Mouse (Mus musculus) layer of hippocampus, postnatal 25 days (tissue): ENCODE results near the gene Helz. TPM values are rescaled to one million over a fixed set of nuclear protein-coding genes. Genes with fewer than 3 reads are reported as not detected.
"Not testable (repeated sequence)": the region's sequence is repeated elsewhere in the genome, so short reads cannot be mapped to it uniquely, and the experiment has no call there.

Experiments used
- DNase-seq, 2 experiments: peaks; one replicate each; pipeline ENCODE4 v3.0.0; 2022; ENCODE audit warnings: mixed read lengths in 2 of 2, low spot score in 1 of 2; ENCODE audit errors: extremely low spot score in 1 of 2
- total RNA-seq, 2 experiments: library from RNA; stranded (reverse); gene quantifications; 2 replicates each; pipeline ENCODE4 v1.2.3; 2021

Helz gene
- total RNA-seq: 10 to 100 TPM; 39.7 to 44.4 TPM

DNA sequence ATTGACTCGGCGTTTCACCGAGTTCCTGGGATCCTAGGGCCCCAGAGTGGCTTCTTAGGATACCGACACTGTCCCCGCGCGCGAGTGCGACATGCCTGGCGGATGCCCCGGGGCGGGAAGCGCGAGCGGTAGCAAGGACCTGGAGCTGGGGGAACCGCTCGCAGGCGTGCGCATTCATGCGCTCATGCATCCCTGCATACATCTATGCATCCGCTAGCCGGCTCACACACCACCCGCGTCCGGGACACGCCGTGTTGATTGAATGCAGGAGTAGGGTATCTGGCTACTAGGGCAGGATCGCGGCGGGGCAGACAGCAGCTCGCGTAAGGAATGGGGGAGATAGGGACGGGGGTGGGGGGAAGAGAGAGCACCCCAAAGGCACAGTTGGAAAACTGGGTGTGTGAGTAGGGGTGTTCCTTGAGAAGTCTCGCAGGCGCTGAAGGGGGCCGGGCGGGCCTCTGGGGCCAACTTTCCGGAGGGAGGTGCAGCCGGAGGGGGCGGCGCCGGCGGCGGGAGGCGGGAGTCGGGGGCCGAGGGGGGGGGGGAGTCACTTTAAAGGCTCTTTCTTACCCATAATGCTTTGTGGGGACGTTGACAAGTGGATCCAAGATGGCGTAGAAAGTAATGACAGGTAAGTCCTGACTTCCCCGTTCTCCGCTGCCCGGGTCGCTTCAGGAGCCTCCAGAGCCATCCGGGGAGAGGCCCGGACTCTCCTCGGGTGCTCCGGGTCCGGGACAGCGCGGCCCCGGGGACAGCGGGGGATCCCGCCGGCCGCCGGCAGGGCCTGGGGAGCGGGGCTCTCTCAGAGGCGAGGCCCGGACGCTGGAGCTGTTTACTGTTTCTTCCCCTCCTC is at the start of gene Helz:
Gene Helz, plus strand, starts transcription at position 580 of the 853 bp plus-strand sequence.
- DNase-seq: peak; percentile 47 to 52

DNA sequence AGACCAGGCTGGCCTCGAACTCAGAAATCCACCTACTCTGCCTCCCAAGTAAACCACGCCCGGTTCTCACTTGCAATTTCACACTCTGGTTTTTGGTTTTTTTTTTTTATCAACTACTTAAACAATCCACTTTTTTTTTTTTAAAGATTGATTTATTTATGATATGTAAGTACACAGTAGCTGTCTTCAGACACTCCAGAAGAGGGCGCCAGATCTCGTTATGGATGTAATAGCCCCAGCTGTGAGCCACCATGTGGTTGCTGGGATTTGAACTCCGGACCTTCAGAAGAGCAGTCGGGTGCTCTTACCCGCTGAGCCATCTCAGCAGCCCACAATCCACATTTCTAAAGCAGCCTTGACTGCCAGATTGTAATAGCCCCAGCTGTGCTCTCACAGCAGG is 44.9 kb upstream of the Helz start:
- no peak for DNase-seq

DNA sequence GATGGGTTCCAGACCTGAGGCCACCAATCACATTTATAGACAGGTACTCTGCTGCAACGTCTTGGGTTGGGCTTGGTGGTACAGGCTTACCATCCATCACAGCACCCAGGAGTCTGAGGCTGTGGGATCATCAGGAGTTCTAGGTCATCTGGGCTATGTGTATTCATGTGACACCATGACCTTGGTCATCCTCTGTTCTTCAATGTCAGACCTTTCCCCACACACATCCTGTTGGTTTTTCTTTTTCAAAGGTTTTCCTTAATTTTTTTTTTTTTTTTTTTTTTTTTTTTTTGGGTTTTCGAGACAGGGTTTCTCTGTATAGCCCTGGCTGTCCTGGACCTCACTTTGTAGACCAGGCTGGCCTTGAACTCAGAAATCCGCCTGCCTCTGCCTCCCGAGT is 43.4 kb upstream of the Helz start:
- not testable (repeated sequence) for DNase-seq

DNA sequence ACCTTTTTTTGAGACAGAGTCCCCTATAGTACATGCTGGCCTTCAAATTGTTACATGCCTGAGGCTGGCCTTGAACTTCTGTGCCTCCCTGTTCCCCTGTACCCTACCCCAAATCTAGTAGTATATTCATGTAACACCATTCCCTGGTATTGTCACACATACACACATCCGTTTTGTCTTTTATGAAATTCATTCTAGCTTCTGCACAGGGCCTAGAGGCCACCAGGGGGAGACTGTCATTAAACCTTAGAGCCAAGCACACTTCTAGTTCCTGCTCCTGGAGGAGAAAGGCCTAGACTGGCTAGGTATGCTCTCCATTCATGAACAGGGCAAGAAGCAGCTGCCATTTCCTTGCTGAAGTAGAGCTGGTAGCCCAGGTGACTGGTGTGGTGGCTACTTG is 41.5 kb upstream of the Helz start:
- DNase-seq: no peak

DNA sequence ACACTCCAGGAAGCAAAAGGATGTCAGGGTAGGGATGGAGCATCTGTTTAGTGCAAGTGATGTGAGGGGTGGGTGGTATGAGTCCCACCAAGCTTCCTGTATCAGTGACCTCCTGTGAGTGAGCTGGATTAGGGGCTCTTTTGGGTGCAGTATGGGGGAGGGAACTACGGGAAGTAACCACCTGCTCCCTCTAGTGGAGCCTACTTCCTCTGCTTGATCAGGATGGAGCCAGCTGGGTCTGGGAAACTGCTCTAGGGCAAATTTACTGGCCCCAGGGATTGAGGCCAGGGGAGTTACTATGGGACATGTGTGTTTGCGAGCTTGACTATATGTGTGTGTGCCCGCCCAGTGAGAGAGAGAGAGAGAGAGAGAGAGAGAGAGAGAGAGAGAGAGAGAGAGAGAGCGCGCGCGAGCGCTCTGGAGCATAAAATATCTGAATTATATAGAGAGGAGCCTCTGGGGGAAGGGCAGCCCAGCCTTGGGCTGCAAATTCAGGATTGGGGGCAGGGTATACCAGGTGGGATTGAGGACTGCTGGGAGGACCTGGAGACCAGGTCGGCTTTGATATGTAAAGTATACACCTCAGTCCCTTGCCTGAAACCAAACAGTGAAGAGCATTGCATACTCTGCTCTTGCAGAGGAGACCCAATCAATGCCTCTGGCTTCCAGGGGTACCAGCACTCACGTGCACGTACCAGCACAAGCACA is 37.9 kb upstream of the Helz start:
- DNase-seq: no peak

DNA sequence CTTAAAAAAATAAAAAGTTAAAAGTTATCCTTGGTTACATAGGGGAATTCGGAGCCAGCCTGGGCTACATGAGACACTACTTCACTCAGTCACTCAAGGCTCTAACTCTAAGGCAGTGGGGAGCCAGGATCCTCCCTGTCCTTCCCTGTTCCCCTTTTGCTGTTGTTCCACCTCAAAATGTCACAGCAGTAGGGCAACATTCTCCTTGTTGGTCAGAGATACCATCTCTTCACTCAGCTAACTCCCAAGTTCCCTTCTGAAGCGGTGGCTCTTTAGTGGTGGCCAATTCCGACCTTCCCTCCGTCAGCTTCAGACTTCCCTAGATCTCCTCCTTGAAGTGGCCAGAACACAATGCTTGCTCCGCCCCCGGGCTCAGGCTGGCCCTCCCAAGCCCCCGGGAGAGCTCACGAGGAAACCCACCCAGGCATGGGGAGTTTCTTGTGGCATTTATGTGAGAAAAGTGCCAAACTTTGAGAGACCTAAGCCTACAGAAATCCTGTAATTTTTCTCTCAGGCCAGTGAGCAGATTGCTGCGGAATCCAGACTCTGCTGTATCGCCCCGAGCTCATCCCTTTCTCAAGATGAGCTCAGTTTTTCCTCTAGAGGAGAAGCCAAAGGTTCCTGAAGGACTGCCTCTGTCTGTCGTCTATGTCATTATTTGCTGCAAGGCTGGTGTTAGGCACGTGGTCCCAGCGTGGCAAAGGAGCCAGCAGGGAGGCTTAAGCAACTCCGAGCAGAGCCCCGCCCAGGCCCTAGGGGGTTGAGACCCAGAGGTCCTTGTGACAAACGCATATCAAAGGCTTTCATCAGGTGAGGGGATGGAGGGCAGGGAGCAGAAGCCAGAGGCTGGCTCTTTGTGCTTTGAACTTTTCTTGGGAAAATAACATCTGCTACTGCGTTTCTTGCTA is 37.1 kb upstream of the Helz start:
- DNase-seq: no peak

DNA sequence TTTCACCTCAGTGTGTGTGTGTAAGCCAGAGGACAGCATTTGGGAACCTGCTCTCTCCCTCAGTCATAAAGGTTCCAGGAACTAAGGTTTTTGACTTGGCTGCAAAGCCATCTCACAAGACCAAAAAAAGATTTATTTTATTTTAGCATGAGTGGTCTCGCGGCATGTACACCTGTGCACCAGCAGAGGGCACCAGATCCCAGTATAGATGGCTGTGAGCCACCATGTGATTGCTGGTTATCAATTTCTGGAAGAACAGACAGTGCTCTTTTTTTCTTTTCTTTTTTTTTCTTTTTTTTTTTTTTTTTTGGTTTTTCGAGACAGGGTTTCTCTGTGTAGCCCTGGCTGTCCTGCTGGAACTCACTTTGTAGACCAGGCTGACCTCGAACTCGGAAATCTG is 35.8 kb upstream of the Helz start:
- peak; percentile 43 to 78 for DNase-seq

DNA sequence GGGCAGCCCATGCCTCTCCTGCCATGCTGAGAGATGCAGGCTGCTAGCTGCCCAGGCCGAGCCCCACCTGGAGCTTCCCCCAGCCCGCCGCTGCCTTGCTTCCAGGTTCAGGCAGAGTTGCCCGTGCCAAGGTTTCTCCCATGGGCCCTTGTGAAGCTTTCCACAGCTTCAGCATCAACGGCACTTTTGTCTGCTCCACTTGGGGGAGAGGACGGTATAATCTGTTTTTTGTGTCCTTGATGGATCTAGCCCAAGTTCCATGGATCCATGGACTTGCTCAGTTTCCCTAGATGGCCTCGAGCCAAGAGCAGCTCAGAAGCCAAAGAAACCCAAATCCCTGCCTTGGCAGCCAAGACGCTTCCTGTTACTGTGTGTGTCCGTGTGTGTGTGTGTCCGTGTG is 34.7 kb upstream of the Helz start:
- DNase-seq: no peak

DNA sequence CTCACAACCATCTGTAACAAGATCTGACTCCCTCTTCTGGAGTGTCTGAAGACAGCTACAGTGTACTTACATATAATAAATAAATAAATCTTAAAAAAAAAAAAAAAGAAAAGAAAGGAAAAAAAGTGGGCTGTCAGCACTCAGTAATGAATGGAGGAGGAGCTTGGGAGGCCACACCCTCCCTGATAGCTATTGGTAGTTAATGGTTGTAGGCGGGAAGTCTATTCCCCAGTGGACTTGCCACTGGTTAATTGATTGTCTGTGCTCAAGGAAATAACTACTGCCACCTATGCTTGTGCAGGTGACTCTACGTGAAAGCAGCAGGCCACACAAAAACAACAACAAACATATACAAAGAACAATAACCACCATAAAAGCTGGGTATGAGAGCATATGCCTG is 31.3 kb upstream of the Helz start:
- no peak for DNase-seq

DNA sequence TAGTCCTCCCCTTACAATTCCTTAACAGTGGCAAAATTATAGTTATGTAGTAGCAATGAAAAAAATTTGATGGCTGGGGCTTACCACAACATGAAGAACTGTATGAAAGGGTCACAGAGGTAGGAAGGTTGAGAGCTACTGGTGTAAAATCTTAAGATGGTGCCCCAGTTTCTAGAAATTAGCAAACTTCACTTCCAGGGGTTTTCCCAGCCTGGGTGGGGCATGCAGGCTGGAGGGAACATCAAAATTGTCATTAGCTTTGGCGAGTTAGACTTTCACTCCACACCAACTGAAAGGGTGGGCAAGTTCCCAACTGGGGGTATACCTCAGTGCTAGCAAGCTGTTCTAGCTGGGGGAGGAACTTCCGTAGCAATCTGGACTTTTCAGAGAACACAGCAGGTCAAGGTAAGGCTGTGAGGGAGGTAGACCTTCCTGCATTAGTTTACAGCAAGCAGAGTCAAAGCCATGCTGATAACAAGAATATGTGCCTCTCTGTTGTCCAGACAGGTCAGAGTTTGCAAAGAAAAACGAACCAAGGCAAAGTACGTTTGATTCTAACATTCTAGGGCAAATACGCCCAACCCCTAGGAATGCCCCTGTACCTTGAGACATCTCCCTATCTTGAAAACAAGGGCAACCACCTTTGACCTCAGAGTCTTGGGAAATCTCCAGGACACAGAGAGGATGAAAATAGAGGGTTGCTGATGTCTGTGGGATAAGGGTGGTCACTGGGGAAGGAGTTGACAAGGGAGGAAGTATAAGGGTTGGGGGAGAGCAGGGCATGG is 28.9 kb upstream of the Helz start:
- no peak for DNase-seq

DNA sequence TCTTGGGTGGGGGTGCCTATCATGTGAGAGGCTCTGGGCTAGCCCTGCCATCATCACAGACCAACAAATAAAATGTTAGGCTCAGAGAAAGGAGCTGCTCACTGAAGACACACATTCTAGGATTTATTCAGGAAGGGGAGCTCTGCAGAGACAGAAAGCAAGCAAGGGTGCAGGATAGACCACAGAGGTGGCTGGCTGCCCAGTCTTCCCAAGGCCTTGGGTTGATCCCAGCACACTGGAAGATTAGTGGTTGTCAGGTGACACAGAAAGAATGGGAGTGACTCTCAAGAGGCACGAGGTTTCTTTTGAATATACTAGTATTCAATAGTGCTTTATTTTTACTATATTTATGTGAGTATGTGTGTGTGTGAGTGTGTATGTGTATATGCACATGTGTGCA is 26.6 kb upstream of the Helz start:
- DNase-seq: no peak

DNA sequence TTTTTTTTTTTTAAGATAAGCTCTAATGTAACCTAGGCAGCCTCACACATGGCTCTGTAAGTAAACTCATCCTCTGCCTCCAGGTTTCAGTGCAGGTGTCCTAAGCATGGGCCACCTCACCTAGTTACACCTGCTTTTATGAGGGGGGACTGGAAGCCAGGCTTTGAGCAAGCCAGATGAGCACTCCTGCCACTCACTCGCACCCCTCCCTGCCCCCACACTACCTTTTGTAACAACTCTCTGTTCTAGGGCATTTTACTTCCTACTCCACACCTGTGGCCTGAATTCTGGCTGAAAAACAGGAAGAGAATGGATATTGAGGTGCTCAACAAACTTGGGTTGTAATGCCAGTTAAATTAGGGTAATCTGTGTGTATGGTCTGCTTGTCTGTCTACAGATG is 22.8 kb upstream of the Helz start:
- no peak for DNase-seq

DNA sequence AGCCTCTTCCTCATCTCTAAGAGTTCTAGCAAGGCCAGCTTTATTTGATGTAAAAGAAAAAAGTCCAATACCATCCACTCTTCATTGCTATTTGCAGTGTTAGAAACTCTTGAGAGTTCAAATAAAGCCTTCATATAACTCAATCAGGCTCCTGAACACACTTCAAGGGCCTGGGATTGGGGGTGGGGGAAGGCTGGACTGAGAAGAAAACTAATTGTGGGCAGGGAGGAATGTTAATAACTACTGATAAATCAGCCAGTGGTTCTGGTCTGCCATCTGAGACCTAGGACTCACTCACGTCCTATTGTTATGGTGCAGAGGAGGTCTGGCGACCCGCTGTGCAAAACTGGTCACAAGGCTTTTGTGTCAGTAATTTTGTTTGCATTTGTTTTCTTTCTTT is 20.1 kb upstream of the Helz start:
- no peak for DNase-seq

DNA sequence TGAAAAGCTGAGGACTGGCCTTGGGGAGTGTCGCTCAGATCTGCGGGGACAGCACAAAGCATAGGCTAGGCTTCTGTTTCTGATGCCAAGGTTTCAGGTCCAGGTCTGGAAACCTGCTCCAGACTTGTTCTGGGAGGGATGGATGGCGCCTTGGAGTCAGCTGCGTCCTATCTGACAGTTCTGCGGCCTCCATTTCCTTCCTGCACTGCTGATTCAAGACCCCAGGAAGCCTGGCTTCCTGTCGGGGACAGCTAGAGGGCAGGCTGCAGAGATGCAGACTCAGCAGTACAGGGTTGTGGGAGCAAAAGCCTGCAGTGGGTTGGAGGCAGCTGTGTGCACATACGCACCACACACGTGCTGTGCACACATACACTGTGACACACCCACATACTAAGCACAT is 18.4 kb upstream of the Helz start:
- no peak for DNase-seq

DNA sequence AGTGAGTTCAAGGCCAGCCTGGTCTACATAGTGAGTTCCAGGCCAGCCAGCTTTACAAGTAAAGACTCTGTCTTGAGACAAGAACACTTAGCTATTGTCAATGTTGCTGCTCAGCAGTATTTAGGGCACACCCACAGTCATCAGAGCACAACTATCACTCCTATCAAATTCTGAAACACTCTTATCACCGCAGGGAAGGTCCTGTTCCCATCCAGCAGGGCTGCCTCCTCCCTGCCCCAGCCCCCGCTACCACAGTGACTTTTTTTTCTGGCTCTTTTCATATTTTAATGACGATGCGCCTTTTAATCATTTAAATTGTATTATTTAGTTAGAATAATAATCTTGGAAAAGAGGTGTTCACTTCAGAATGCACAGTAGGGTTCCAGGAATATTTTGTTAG is 16.3 kb upstream of the Helz start:
- no peak for DNase-seq

DNA sequence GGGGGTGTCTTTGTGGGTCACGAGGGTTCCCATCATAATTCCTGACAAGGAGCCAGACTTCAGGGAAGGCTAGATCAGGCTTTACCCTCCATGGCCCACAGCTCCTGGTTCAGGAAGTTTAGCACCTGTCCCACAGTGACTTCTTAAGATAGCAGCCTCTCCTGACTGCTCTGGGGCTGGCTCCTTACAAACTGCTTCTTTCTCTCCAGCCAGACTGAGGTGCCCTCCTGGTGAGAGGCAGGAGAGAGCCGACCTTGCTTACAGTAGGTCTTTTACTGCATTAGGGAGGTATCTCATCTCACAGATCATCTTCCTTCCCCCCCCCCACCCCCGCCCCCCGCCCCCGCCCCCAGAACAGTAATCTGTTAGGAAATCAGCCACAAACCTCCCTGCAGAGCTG is 15.5 kb upstream of the Helz start:
- DNase-seq: no peak

DNA sequence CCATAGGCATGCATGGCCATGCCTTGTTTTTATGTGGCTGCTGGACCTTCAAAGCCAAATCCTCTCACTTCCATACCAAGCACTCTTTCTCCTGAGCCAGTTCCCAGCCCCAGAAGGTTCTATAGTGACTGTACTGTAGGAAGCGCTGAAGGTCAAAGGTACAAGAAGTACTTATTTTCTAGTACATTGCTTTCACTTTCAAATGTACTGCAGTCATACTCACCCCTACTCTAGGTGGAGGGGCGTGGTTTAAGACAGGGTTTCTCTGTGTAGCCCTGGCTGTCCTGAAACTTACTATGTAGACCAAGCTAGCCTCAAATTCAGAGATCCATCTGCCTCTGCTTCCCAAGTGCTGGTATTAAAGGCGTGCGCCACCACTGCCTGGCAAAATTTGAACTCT is 8.7 kb upstream of the Helz start:
- no peak for DNase-seq

DNA sequence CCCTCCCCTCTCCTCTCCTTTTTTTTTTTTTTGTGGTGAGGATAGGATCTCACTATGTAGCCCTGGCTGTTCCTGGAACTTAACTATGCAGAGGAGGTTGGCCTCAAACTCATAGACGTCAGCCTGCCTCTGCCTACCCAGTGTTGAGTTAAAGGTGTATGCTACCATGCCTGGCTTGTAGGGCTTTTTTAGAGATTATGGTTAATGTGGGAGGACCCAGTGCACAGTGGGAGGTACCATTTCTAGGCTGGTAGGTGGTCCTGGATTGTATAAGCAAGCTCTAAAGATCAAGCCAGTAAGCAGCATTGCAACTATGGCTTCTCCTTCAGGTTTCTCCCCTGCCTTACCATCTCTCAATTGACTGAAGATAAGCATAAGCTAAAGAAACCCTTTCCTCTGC is 7.4 kb upstream of the Helz start:
- no peak for DNase-seq

DNA sequence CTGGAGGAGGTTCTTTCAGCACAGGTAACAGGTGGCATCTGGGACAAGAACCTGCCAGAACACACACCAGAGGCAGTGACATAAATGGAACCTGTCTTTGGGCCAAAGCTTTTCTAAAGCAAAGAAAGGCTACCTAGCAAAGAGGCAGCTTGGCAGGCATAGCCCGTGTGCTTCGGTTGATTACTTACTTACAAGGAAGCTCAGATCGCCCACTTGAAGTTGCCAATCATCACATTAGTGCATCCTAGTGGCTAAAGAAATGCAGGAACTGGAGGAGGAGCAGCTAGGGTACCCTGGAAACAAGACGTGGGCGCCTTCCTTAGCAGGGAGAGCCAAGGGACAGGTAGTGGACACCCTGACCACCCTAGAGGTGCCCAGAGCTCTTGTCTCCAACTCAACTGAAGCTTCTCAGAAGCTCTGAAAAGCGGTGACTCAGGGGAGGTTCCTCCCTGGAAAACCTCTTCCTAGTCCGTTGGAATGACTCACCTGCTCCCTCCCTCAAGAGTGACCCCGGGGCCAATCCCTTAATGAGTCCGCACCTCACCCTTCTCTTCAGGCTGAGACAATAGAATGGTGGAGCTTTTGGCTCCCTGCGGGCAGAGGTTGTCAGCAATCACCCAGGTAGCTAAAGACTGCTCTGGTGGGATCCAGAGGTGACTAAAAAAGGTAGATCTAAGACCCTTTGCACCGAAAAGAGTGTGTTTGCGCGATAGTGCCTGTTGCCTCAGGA is 1.8 kb upstream of the Helz start:
- DNase-seq: no peak
